Mouse (Mus musculus): ENCODE measurements around the gene Thumpd3.

DNA sequence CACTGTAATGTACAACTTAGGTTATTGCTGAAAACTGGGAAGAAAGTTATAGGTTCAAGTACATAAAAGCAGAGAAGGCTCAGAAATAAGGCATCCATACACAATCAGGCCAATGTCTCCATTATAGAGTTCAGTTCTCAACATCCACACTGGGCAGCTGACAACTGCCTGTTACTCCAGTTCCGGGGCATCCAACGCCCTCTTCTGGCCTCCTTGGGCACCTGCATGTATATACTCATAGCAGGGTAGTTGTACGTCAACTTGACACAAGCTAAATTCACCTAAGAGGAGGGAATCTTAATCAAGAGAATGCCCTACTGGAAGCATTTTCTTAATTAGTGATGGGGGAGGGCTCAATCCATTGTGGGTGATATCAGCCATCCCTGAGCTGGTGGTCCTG is 13.9 kb upstream of the Thumpd3 start:
- TF ChIP-seq POLR2A (IDR thresholded peaks at IDR 0.05; ENCODE audit: control insufficient read depth in 1 of 2, insufficient read depth in 1 of 2, low read depth in 1 of 2, low read length in 2 of 2, poor library complexity in 1 of 2) (no peak), CTCF (IDR thresholded peaks at IDR 0.05 in 2 of 3, conservative IDR thresholded peaks at IDR 0.05 in 1 of 3; ENCODE audit: control insufficient read depth in 1 of 3, insufficient read depth in 1 of 3, low read depth in 2 of 3, low read length in 3 of 3, poor library complexity in 1 of 3, severe bottlenecking in 1 of 3) (peak; percentile 28 to 35 (median 33); a peak in 5 of 6 replicates), SIN3A (IDR thresholded peaks at IDR 0.05; ENCODE audit: low read length) (no peak), ZKSCAN1 (IDR thresholded peaks at IDR 0.05; ENCODE audit: low read depth, low read length) (no peak), JUND (IDR thresholded peaks at IDR 0.05; ENCODE audit: low read depth, low read length) (no peak), HCFC1 (IDR thresholded peaks at IDR 0.05; ENCODE audit: low read depth, low read length) (no peak), RCOR1 (IDR thresholded peaks at IDR 0.05; ENCODE audit: low read depth, low read length) (no peak), TBP (IDR thresholded peaks at IDR 0.05; ENCODE audit: low read depth, low read length) (no peak), USF2 (IDR thresholded peaks at IDR 0.05; ENCODE audit: borderline replicate concordance in 1 of 2, insufficient read depth in 1 of 2, low read depth in 1 of 2, low read length in 2 of 2) (no peak), MAFK (IDR thresholded peaks at IDR 0.05; ENCODE audit: borderline replicate concordance, low read depth, low read length) (no peak), MAX (IDR thresholded peaks at IDR 0.05; ENCODE audit: low read length) (no peak), E2F4 (IDR thresholded peaks at IDR 0.05; ENCODE audit: borderline replicate concordance, low read depth, low read length) (no peak), ETS1 (IDR thresholded peaks at IDR 0.05; ENCODE audit: low read depth, low read length) (no peak)
